Mouse (Mus musculus) ES-Bruce4 (cell line): ENCODE measurements around the gene Cd40. TPM values are rescaled to one million over a fixed set of nuclear protein-coding genes. Genes with fewer than 3 reads are reported as not detected.

ENCODE experiments used
- H3K27ac ChIP-seq: 2 replicates; pipeline ENCODE4 v1.5.1; 2012; ENCODE audit warnings: low read length, inconsistent platforms; ENCODE audit not compliant: insufficient read depth
- H3K27me3 ChIP-seq: 2 replicates; pipeline ENCODE4 v1.6.1; 2012; ENCODE audit warnings: mild to moderate bottlenecking, low read length, inconsistent platforms; ENCODE audit not compliant: control insufficient read depth, poor library complexity, insufficient read depth, severe bottlenecking
- H3K36me3 ChIP-seq: 2 replicates; pipeline ENCODE4 v1.6.1; 2012; ENCODE audit warnings: inconsistent platforms, mild to moderate bottlenecking, low read length, moderate library complexity; ENCODE audit not compliant: control insufficient read depth, poor library complexity, insufficient read depth, severe bottlenecking
- H3K4me1 ChIP-seq: one replicate; pipeline ENCODE4 v1.8.1; 2011; ENCODE audit warnings: low read length; ENCODE audit not compliant: control insufficient read depth, insufficient read depth
- H3K4me3 ChIP-seq: 2 replicates; pipeline ENCODE4 v1.5.1; 2011; ENCODE audit warnings: low read depth, mild to moderate bottlenecking, low read length
- H3K9ac ChIP-seq: 2 replicates; pipeline ENCODE4 v1.6.1; 2012; ENCODE audit warnings: low read depth, mild to moderate bottlenecking, inconsistent platforms; ENCODE audit not compliant: poor library complexity, severe bottlenecking
- H3K9me3 ChIP-seq: replicated peaks from 2 replicates; pipeline ENCODE4 v1.6.1; 2012; ENCODE audit warnings: mild to moderate bottlenecking, low read length, inconsistent platforms; ENCODE audit not compliant: control insufficient read depth, poor library complexity, insufficient read depth, severe bottlenecking
- CTCF ChIP-seq: IDR thresholded peaks from one replicate; pipeline ENCODE4 v1.8.1; 2011; ENCODE audit warnings: low read depth, low read length
- EP300 ChIP-seq: IDR thresholded peaks from 2 replicates; pipeline ENCODE4 v1.6.1; 2011; ENCODE audit warnings: low read depth, low read length; ENCODE audit not compliant: insufficient read depth
- POLR2A ChIP-seq: IDR thresholded peaks from one replicate; pipeline ENCODE4 v1.8.1; 2011; ENCODE audit warnings: low read length; ENCODE audit not compliant: insufficient read depth
- polyA plus RNA-seq: library from polyadenylated mRNA; stranded (reverse); fragments of >200 nt; gene quantifications from 2 replicates; pipeline ENCODE4 v1.2.4, GENCODE M21; 2011; ENCODE audit warnings: low read depth; ENCODE audit not compliant: missing spikeins, insufficient read depth, insufficient read length

Cd40 gene
- polyA plus RNA-seq, 1 experiment: 5.8 TPM

DNA sequence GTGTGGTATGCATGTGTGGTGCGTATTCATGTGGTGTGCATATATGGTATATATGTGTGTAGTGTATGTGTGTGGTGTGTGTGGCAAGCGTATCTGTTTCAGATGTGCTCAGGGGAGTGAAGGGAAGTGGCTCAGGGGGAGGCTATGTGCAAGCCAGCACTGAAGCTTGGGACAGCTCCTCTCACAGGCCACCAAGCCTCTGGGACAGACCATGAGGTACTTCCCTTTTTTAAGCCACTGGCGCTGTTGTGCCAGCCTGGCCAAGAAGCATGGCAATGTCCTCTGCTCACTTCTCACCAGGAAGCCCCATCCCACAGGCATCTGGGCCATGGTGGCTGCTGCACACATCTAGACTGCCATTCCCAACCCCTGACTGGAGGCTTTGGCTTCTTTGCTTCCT, 47.5 kb downstream of the Cd40 start:
- TF ChIP-seq POLR2A (no peak), EP300 (no peak), CTCF (no peak)
- Histone ChIP-seq H3K9me3 (no peaks in the 10 kb centered on the region), H3K27ac (no peak overlapping the region), H3K4me1 (no peaks in the 10 kb centered on the region), H3K27me3 (no peaks in the 10 kb centered on the region), H3K4me3 (no peak overlapping the region), H3K9ac (no peak overlapping the region), H3K36me3 (no peaks in the 10 kb centered on the region)

DNA sequence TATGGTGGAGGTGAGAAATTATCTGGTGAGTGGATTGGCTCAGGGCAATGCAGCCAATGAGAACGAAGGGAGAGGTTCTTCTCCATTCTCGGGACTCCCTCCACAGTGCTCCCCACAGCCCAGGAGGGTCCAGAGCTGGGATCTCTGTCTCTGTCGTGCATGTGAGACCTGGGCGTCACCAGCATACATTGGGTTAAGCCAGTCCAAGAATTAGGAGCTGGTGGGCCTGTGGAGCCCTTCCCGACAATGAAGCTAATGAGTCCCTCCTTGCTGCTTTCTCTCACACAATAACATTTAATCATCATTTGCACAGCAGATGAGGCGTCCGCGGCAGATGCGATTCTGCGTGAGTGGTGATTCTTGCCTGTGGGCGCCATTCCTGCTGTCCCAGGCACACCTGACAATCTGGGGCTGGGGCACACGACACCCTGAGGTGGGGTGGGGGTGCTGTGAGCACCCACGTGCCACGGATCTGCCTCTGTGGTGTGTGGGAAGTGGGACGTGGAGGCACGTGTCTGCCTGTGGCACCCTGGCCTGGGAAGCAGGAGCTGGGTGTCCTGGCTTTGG, 50.2 kb downstream of the Cd40 start:
- no peaks in the 10 kb centered on the region for H3K27me3 ChIP-seq
- H3K4me3 ChIP-seq: no peak overlapping the region
- H3K27ac ChIP-seq: no peak overlapping the region
- H3K9ac ChIP-seq: no peak overlapping the region
- no peaks in the 10 kb centered on the region for H3K36me3 ChIP-seq
- no peaks in the 10 kb centered on the region for H3K4me1 ChIP-seq
- no peaks in the 10 kb centered on the region for H3K9me3 ChIP-seq
- no peak for TF ChIP-seq POLR2A
- no peak for TF ChIP-seq EP300
- TF ChIP-seq CTCF: no peak

DNA sequence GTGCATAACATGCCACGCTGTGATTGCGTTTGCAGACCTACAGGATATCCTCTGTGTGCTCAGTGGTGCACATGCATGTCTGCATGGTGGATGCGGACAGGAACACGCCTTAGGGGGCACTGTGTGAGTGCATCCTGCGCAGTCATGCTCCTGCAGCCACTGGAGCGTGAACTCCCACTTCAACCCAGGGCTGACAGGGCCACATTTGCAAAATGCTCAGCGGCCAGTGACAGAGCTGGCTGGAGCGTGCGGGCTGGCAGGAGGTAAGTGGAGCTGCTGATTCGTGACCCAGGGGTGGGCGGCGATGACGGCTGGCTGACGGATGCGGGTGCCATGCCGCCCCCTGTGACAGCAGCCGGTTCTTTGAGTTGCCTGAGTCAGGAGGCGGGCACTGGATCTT, 51.2 kb downstream of the Cd40 start:
- Histone ChIP-seq H3K27ac (no peak overlapping the region), H3K9ac (no peak overlapping the region)

GRCm38 (mm10) chr2:165112149-165112548, 56.7 kb downstream of the Cd40 start:
- no peaks in the 10 kb centered on the region for H3K4me1 ChIP-seq
- H3K36me3 ChIP-seq: no peaks in the 10 kb centered on the region
- TF ChIP-seq CTCF (peak; percentile 80), EP300 (no peak)
- H3K27ac ChIP-seq: no peak overlapping the region
- peaks cover 4% of the 10 kb centered on the region; the same call in 1 of the 2 replicates for H3K27me3 ChIP-seq
- peak overlapping the region; percentile 10 for H3K4me3 ChIP-seq
- no peaks in the 10 kb centered on the region for H3K9me3 ChIP-seq
- H3K9ac ChIP-seq: no peak overlapping the region

More for the DNA sequence above, 51.2 kb downstream of the Cd40 start:
- TF ChIP-seq CTCF: no peak
- no peak for TF ChIP-seq POLR2A
- no peak for TF ChIP-seq EP300
- H3K9me3 ChIP-seq: no peaks in the 10 kb centered on the region
- H3K36me3 ChIP-seq: no peaks in the 10 kb centered on the region
- no peak overlapping the region for H3K4me3 ChIP-seq
- no peaks in the 10 kb centered on the region for H3K27me3 ChIP-seq
- no peaks in the 10 kb centered on the region for H3K4me1 ChIP-seq

GRCm38 (mm10) chr2:165113733-165114132, 58.3 kb downstream of the Cd40 start:
- TF ChIP-seq EP300 (no peak), CTCF (no peak), POLR2A (no peak)
- Histone ChIP-seq H3K9ac (no peak overlapping the region), H3K36me3 (no peaks in the 10 kb centered on the region), H3K4me3 (no peak overlapping the region), H3K9me3 (no peaks in the 10 kb centered on the region), H3K27me3 (peaks cover 4% of the 10 kb centered on the region; the same call in 1 of the 2 replicates), H3K27ac (no peak overlapping the region), H3K4me1 (no peaks in the 10 kb centered on the region)

GRCm38 (mm10) chr2:165120765-165121164, 65.3 kb downstream of the Cd40 start:
- TF ChIP-seq EP300 (no peak), CTCF (no peak), POLR2A (no peak)
- H3K9ac ChIP-seq: no peak overlapping the region
- H3K4me3 ChIP-seq: no peak overlapping the region
- no peaks in the 10 kb centered on the region for H3K4me1 ChIP-seq
- no peak overlapping the region for H3K27ac ChIP-seq
- H3K9me3 ChIP-seq: no peaks in the 10 kb centered on the region
- no peaks in the 10 kb centered on the region for H3K27me3 ChIP-seq
- no peaks in the 10 kb centered on the region for H3K36me3 ChIP-seq
